Mouse (Mus musculus) skeletal muscle tissue, adult 2 months (tissue): ENCODE measurements at regions not wholly inside any gene's neighbourhood (a gene's known extent, or its start where the extent isn't known, plus 50 kb on each side); places are given as distances from the start of the nearest gene placed in this dataset.

Experiments
- DNase-seq: peaks from one replicate; pipeline ENCODE4 v3.0.0-alpha.2; 2012; ENCODE audit warnings: low read depth, low spot score

DNA sequence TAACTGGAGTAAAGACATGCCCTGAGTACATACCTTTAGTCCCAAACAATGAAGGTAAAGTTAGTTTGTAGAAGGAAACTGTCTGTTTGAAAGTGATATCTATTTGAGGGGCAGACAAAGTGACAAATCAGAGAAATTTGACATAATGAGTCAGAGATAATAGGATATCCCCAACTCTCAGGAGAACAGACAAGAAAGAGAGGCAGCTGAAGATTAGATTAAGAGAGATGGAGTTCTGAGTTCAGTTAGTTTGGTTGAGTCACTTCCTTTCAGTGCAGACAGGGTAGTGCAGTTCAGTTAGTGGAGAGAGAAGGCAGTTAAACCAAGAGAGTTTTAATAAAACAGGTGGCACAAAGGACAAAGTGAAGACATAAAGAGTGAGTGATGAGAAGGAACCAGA is 477.4 kb upstream of the Diaph2 start:
- no peak for DNase-seq

DNA sequence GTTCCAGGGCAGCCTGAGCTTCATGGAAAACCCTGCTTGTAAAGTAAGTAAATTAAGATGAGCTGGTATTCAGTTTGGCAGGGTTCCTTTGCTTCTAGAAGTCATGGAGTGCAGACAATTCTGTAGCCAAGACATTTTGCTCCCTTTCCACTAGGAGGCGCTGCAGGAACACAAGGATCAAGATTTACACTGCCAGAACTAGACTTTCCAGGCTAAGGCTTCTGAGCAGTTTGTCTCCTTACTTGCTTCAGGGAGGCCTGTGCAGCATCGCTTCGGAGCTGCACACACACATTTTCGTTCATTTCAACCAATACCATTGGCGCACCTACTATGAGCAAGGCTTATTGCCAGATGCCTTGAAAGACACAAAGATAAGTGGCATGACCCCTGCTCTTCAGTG is 445.6 kb upstream of the Diaph2 start:
- peak; percentile 5 for DNase-seq

DNA sequence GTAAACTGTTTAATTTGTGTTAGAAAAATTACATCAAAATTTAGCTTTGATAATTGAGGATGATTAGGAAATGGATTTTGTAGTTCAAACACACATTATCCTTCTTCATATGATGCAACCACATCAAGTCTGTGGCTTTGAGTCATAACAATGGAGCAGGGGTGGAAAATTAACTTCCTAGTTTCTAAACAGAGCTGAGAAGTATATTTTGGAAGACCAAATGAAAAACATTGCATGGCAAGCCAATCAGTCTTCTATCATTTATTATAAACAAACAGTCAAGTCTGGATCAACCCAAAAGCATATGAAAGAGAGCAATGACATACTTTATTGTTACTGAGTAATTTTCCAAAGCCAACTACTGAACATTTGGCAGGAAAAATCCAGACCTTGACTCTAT is 440.2 kb upstream of the Diaph2 start:
- no peak for DNase-seq

DNA sequence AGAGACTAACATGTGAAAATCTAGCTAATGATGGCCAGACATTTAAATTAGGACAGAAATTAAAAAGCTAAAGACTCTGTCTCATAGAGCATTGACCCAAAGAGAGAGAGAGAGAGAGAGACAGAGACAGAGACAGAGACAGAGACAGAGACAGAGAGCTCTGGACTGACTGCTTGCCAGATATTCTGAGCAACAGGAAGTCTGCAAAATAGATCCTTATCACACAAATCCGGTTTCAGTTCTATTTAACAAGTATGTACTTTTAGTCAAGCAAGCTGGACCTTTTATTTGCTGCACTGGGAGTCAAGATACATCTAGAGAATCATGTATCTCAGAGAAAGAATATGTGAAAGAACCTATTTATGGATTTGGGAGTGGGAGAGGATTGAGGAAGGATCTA is 420.1 kb upstream of the Diaph2 start:
- DNase-seq, result no peak

DNA sequence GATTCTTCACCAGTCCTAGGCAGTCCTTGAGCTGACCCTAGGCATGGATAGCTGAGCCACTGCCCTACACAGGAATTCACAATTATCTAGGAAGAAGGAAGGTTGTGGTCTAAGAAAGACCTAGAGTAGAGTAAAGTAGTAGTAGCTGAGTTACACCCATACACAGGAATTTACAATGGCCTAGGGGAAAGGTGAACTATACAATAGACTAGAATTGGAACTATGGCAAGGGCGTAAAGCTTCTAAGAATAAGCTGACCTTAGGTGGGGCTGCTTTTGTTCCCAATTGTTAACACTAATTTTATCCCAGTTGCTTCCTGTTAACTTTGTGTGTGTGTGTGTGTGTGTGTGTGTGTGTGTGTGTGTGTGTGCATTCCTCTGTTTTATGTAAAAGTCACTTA is 416.7 kb upstream of the Diaph2 start:
- DNase-seq, result no peak
